Mouse (Mus musculus): Measurements from ENCODE around the gene Kansl3.

DNA sequence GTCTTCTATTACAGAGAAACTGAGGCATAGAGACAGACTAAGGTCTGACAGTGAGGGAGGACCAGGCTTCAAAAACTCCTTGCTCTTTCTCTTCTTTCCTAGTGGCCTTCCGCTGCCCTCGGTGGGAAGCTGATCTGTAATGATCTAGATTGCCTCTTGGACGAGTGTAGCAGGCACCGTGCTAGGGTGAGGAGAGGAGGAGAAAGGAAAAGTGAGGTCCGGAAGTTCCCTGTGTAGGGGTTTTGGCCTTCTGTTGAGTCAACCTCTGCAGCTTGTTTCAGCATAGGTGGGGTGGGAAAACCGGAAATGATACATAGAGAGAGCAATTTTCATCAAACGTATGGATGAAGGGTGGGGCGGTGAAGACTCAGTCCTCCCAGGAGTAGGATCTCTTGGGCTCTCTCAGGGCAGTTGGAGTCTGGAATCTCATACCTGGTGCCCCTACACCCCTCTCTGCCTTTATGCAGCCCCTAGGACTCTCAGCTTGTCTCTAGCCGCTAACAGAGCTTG lies 60.0 kb downstream of the Kansl3 start:
- no peak for TF ChIP-seq CTCF (IDR thresholded peaks at IDR 0.05)
- TF ChIP-seq EP300 (IDR thresholded peaks at IDR 0.05), result no peak

Measured in lung, postnatal 0 days (tissue).